Mouse (Mus musculus) intestine, embryonic 14.5 days (tissue): ENCODE data around the gene Nell1. TPM values are rescaled to one million over a fixed set of nuclear protein-coding genes. Genes with fewer than 3 reads are reported as not detected.

Experiments
- ATAC-seq: fragments of 200-750 bp; cut with Nextera tagmentation; replicated peaks from 2 replicates; pipeline ENCODE4 v1.8.0; 2017; ENCODE audit warnings: low read depth, moderate number of reproducible peaks, moderate TSS enrichment, moderate library complexity; ENCODE audit not compliant: low FRiP score, low TSS enrichment
- DNase-seq: peaks from one replicate; pipeline ENCODE4 v3.0.0-alpha.2; 2018; ENCODE audit warnings: low spot score
- H3K27ac ChIP-seq: fragments of 300-500 bp; sonication (generic); 2 replicates; pipeline ENCODE4 v1.5.1; 2014; ENCODE audit warnings: low read depth, mild to moderate bottlenecking, control low read depth
- H3K27me3 ChIP-seq: fragments of 300-500 bp; sonication (generic); replicated peaks from 2 replicates; pipeline ENCODE4 v1.6.1; 2014; ENCODE audit warnings: low read length, control low read depth; ENCODE audit not compliant: control insufficient read depth, insufficient read depth
- H3K36me3 ChIP-seq: fragments of 300-500 bp; sonication (generic); 2 replicates; pipeline ENCODE4 v1.6.1; 2014; ENCODE audit warnings: low read length, control low read depth; ENCODE audit not compliant: control insufficient read depth, insufficient read depth
- H3K4me1 ChIP-seq: fragments of 300-500 bp; sonication (generic); replicated peaks from 2 replicates; pipeline ENCODE4 v1.6.1; 2014; ENCODE audit warnings: low read length, control low read depth, mixed read lengths; ENCODE audit not compliant: control insufficient read depth, insufficient read depth
- H3K4me2 ChIP-seq: fragments of 300-500 bp; sonication (generic); 2 replicates; pipeline ENCODE4 v1.6.1; 2014; ENCODE audit warnings: low read length
- H3K4me3 ChIP-seq: fragments of 300-500 bp; sonication (generic); 2 replicates; pipeline ENCODE4 v1.5.1; 2014; ENCODE audit warnings: low read depth, low read length, control low read depth, mixed read lengths
- H3K9ac ChIP-seq: fragments of 300-500 bp; sonication (generic); 2 replicates; pipeline ENCODE4 v1.6.1; 2014; ENCODE audit warnings: mild to moderate bottlenecking, low read length
- H3K9me3 ChIP-seq: fragments of 300-500 bp; sonication (generic); 2 replicates; pipeline ENCODE4 v1.6.1; 2016; ENCODE audit warnings: low read length, control low read depth; ENCODE audit not compliant: control insufficient read depth
- whole genome bisulfite sequencing: fragments of 180-500 bp; shearing (Covaris S2); extraction: QIAGEN DNeasy Blood & Tissue Kit; methylation state at CpG from one replicate; pipeline ENCODE4 v1.1.7; 2014; 5-methylcytosine and 5-hydroxymethylcytosine counted together
- polyA plus RNA-seq: library from polyadenylated mRNA; unstranded; fragments of >200 nt; fragmentation: Nextera tagmentation; extraction: Ambion mirVana; gene quantifications from 2 replicates; pipeline ENCODE4 v1.2.1, GENCODE M21; 2014

Nell1 gene
- polyA plus RNA-seq, 1 experiment from 2014 or later: 4.4 TPM

DNA sequence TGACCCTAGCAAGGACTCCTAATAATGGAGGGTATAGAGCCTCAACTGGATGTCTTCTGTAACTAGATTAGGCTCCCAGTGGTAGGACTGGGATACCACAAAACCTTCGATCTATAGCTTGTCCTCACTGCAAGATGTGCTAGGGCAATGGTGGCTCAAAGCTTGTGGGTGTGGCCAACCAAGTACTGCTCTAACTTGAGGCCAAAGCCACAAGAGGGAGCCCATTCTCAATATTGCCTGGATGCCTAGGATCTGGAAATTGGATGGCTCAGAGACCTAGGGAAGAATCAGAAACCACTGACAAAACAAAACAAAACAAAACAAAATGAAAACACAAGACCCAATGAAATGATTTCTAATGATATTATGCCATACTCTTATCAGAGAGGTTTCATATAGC is 809.0 kb downstream of the Nell1 start:
- 82% methylated on average over 1 of the region's 1 CpGs for WGBS
- Histone ChIP-seq H3K9me3 (no peaks in the 10 kb centered on the region), H3K4me2 (no peak overlapping the region), H3K9ac (no peak overlapping the region), H3K27me3 (no peaks in the 10 kb centered on the region), H3K4me1 (no peaks in the 10 kb centered on the region), H3K27ac (no peak overlapping the region), H3K36me3 (no peaks in the 10 kb centered on the region), H3K4me3 (no peak overlapping the region)
- DNase-seq (no peak), ATAC-seq (no peak)

DNA sequence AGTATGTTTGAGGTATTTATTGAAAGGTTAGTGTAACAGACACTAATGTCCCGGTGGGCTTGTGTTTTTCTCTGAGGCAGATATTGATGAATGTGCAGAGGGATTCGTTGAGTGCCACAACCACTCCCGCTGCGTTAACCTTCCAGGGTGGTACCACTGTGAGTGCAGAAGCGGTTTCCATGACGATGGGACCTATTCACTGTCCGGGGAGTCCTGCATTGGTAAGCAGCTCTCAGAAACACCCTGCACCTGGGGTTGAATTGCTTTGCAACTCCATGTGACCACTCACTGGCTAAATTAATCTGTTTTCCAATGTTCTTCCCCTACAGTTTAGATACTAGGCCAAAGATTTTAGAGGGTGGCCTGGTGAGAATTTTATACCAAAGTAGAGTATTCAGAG is 851.5 kb downstream of the Nell1 start:
- Histone ChIP-seq H3K27me3 (no peaks in the 10 kb centered on the region), H3K4me1 (no peaks in the 10 kb centered on the region), H3K4me2 (no peak overlapping the region), H3K27ac (no peak overlapping the region), H3K4me3 (no peak overlapping the region), H3K9me3 (no peaks in the 10 kb centered on the region), H3K36me3 (no peaks in the 10 kb centered on the region), H3K9ac (no peak overlapping the region)
- ATAC-seq (no peak), DNase-seq (no peak)
- 39% methylated on average over 7 of the region's 7 CpGs for WGBS

DNA sequence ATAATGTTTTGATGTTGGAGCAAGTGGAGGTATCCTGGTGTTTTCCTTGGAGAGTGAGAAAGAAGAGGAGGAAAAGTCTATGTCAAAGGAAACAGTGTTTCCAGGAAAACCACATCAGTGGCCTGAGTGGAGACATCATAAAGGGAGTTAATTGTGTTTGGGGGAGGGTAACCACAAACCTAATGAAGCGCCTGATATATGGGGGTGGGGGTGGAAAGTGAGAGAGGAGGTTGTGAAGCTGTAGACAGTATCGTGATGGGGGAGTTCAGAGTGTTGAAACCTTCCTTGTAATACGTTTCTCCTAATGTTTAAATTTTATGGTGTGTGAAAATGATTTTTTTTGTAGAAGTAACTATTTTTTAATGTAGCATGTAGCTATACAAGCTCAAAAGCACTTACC is 858.1 kb downstream of the Nell1 start:
- DNase-seq (no peak), ATAC-seq (no peak)
- H3K27me3 ChIP-seq: no peaks in the 10 kb centered on the region
- H3K4me1 ChIP-seq: no peaks in the 10 kb centered on the region
- H3K27ac ChIP-seq: no peak overlapping the region
- H3K9ac ChIP-seq: no peak overlapping the region
- WGBS: 55% methylated on average over 3 of the region's 3 CpGs
- no peak overlapping the region for H3K4me3 ChIP-seq
- H3K4me2 ChIP-seq: no peak overlapping the region
- no peaks in the 10 kb centered on the region for H3K9me3 ChIP-seq
- no peaks in the 10 kb centered on the region for H3K36me3 ChIP-seq

GRCm38 (mm10) chr7:50842646-50843045 is 868.0 kb downstream of the Nell1 start:
- ATAC-seq (no peak), DNase-seq (no peak)
- Histone ChIP-seq H3K4me1 (no peaks in the 10 kb centered on the region), H3K4me2 (no peak overlapping the region), H3K27me3 (no peaks in the 10 kb centered on the region), H3K4me3 (no peak overlapping the region), H3K9ac (no peak overlapping the region), H3K9me3 (no peaks in the 10 kb centered on the region), H3K27ac (no peak overlapping the region), H3K36me3 (no peaks in the 10 kb centered on the region)

- Histone ChIP-seq H3K36me3 (no peaks in the 10 kb centered on the region), H3K9ac (no peak overlapping the region), H3K27ac (no peak overlapping the region), H3K27me3 (no peaks in the 10 kb centered on the region), H3K4me1 (no peaks in the 10 kb centered on the region), H3K4me2 (no peak overlapping the region), H3K4me3 (no peak overlapping the region), H3K9me3 (no peaks in the 10 kb centered on the region)
- DNase-seq (no peak), ATAC-seq (no peak)
- WGBS: 64% methylated on average over 1 of the region's 1 CpGs
Observed at GRCm38 (mm10) chr7:50847921-50848320, 873.3 kb downstream of the Nell1 start.

DNA sequence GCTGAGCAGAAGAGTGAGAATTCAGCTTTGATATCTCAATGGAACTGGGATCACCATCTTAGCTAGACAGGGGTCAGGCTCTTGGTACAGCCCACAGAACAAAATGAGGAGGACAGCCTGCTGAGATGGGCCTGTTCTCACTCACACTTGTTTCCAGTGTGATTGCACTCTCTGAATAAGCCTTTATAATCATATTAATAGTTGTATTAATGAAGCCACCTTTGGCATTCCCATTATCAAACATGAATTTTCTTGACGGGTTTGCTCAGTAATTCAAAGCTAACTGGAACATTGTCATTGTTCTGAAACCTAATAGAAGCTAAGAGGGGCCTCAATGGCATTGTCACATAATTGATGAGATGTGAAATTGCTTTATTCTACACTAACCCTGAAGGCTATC is 875.6 kb downstream of the Nell1 start:
- no peak for DNase-seq
- Histone ChIP-seq H3K36me3 (no peaks in the 10 kb centered on the region), H3K4me1 (no peaks in the 10 kb centered on the region), H3K9me3 (no peaks in the 10 kb centered on the region), H3K9ac (no peak overlapping the region), H3K4me2 (no peak overlapping the region), H3K27me3 (no peaks in the 10 kb centered on the region), H3K27ac (no peak overlapping the region), H3K4me3 (no peak overlapping the region)
- ATAC-seq: no peak
- 77% methylated on average over 1 of the region's 1 CpGs for WGBS

GRCm38 (mm10) chr7:50870181-50870580 is 895.5 kb downstream of the Nell1 start:
- Histone ChIP-seq H3K4me3 (no peak overlapping the region), H3K4me1 (no peaks in the 10 kb centered on the region), H3K9me3 (no peaks in the 10 kb centered on the region), H3K36me3 (no peaks in the 10 kb centered on the region), H3K27ac (no peak overlapping the region), H3K27me3 (no peaks in the 10 kb centered on the region), H3K4me2 (no peak overlapping the region), H3K9ac (no peak overlapping the region)
- WGBS: 38% methylated on average over 1 of the region's 1 CpGs
- no peak for ATAC-seq
- no peak for DNase-seq

- H3K9ac ChIP-seq: no peak overlapping the region
- WGBS: 64% methylated on average over 3 of the region's 3 CpGs
- H3K4me3 ChIP-seq: no peak overlapping the region
- H3K4me2 ChIP-seq: no peak overlapping the region
- ATAC-seq (no peak), DNase-seq (no peak)
- H3K27ac ChIP-seq: no peak overlapping the region
- no peaks in the 10 kb centered on the region for H3K4me1 ChIP-seq
- no peaks in the 10 kb centered on the region for H3K36me3 ChIP-seq
- H3K9me3 ChIP-seq: no peaks in the 10 kb centered on the region
- H3K27me3 ChIP-seq: no peaks in the 10 kb centered on the region
Observed at GRCm38 (mm10) chr7:50887625-50888024, 913.0 kb downstream of the Nell1 start.

DNA sequence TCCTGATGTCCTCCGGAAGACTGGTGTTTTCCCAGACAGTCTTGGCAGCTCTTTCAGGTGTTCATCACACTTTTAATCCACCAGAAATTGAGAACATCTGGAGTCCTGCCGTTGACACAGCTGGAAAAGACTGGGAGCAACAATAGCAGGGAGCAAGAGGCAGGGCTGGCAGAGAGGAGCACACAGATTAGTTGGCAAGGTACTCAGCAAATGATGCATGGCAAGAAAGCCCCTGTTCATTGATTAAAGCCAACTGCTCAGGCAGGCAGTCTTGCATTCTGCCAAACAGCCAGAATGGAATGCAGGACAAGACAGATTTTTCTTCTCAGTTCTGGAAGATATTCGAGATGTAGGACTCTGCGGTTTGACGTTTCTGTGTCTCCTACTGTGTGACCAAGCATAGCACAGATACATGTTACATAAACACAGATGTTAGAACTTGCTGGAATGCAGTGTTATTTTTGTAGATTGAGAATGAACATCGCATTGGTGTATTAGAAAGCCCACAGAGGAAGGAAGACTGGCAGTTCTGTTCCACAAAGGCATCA is 925.0 kb downstream of the Nell1 start:
- DNase-seq: no peak

More for the DNA sequence above, 925.0 kb downstream of the Nell1 start:
- H3K36me3 ChIP-seq: no peaks in the 10 kb centered on the region
- no peaks in the 10 kb centered on the region for H3K9me3 ChIP-seq
- WGBS: 46% methylated on average over 6 of the region's 6 CpGs
- no peak overlapping the region for H3K27ac ChIP-seq
- no peak overlapping the region for H3K9ac ChIP-seq
- 0 out of 2 replicates have a peak, but pooled peaks cover 4% of the 10 kb centered on the region for H3K4me1 ChIP-seq
- no peak overlapping the region for H3K4me3 ChIP-seq
- ATAC-seq: no peak
- H3K27me3 ChIP-seq: no peaks in the 10 kb centered on the region
- no peak overlapping the region for H3K4me2 ChIP-seq
